Mouse (Mus musculus): ENCODE results near the gene Gas7.

Gas7 gene

DNA sequence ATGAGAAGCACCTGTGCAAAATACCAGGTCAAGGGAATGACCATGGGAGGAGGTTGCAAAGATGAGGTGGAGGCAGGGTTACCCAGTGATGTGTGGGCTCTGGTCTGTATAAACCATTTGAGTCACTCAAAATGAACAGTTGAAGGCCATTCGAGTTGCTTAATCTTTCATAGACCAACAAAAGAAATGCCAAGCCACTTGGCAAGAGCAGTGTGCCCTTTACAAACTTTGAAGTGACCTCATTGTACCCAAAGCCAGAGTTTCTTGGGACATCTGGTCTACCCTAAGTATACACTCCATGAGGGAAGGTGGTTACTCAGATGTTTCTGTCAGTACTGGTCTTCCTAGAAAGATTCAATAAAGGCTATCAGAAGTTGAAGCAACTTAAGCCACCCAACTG, 80.5 kb downstream of the Gas7 start:
- no peak for DNase-seq (ENCODE audit: low spot score in 2 of 2)

DNA sequence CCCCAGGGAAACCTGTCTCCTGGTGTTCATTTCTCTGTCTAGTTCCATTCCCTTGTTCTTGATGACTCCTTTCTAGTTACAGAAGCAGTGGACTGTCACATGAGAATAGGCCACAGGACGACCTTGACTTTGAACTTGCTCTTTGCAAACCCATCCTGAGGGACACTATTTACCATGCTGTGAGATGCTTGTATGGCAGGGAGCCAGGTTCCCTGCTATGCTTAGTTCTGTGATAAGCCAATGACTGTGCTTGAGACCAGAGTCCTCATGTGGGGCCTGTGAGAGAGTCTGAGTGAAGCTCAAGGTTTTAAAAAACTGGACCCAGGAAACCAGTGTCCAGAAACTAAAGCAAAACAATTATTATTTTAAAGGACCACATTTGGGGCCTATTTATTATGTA, 81.2 kb downstream of the Gas7 start:
- no peak for DNase-seq (ENCODE audit: low spot score in 2 of 2)

DNA sequence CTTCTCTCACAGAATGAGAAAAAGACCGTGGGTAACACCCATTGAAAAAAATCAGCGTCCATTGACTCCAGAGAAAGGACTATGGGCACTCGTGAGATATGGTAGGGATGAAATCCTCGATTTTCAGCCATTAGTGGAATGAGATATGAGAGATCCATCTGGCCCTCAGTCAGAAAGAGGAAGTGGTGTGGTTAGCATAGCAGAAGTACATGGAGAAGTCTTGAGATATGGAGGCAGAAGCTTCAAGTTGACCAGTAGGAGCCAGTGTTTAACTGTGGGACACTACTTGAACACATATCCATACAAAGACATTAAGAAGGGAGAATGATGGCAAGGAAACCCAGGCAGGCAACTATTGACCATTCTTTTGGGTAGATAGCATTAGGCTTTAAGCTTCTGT, 82.1 kb downstream of the Gas7 start:
- DNase-seq (ENCODE audit: low spot score in 2 of 2) = no peak

DNA sequence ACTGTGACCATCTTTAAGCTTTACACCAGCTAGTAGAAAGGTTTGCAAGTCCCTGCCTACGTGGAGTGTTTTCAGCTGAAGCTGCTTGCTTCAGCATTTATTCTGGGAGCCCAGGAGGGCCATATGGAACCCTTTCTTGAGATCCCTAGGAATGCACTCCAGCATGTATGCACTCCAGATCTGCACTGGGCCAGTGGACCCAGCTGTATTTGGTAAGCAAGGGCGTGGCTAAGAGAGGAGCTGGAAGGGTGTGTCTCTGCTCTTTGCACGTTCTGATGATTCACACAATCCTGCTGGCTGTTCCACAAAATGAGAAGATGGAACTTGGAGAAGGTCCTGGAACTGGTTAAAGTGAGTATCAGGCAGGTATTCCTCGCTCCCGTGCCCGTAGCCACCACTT, 83.3 kb downstream of the Gas7 start:
- DNase-seq (ENCODE audit: low spot score in 2 of 2) = no peak

DNA sequence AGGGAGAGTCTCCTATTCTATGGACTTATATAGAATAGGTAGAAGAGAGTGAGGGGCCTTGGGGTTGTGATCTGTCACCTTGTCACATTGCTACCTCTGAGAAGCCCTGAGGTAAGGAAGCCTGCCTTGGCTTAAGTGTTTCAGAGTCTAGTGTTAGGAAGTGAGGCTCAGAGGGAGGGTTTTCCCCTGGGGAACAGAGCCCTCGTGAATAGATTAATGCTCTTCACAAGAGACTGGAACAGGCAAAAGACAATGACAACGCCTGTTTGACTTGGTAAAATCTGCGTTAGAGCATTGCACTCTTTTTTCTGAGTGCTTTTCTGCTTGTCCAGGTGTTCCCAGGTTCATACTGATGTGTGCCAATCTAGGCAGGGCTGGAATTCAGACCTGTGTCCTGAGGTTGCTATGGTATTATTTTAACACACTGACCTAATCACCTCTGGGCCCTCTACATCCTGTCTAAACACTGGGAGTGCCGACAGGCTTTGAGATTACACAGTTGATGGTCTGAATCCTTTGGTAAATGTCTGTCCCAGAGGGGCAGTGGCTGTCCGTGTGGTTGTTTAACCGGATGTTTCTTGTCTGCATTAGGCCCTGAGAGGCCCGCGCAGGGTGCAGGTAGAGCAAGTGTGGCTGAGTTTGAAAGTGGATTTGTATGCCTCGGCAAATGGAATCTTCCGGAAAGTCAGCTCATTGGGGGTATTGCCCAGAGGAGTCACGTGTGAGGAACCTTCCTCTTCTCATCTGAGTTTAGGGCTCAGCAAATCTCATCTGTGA, 89.6 kb downstream of the Gas7 start:
- DNase-seq (ENCODE audit: low spot score in 2 of 2) = peak in 1 of 2 experiments; percentile 24

DNA sequence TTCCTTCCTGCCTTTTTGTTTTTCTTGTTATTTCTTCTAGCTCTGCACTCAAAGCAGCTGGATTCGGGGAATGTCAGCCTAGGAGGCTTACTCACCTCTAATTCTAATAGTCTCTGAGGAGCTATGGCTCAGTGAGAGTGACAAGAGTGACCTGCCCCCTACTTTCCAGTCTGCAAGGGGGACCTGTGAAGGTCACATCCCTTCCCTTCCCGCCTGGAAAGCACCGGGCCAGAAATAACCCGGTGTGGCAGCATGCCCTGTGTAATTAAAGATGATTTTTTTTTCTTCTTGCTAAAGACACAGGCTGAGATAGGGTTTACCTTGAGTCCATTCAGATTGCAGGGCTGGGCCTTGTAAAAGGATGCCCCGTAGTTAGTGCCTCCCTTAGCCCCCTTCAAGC, 91.3 kb downstream of the Gas7 start:
- DNase-seq (ENCODE audit: low spot score in 2 of 2) = no peak

DNA sequence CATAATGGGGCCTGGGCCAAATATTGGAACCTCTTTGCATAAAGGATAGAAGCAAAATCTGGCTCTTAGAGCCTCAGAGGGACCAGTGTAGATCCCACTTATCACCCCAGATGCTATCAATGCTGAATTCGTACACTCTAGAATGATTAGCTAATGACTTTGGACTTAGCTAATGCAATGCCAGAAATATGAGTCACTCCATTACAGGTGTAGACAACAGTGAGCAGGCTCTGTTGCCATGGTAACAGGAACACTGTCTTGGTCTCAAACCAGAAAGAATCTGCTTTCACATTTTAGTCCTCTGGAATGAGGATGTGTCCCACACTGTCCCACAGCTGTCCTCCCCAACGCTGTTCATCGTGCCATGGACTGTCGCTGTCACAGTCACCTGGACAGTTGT, 94.1 kb downstream of the Gas7 start:
- DNase-seq (ENCODE audit: low spot score in 2 of 2) = no peak

DNA sequence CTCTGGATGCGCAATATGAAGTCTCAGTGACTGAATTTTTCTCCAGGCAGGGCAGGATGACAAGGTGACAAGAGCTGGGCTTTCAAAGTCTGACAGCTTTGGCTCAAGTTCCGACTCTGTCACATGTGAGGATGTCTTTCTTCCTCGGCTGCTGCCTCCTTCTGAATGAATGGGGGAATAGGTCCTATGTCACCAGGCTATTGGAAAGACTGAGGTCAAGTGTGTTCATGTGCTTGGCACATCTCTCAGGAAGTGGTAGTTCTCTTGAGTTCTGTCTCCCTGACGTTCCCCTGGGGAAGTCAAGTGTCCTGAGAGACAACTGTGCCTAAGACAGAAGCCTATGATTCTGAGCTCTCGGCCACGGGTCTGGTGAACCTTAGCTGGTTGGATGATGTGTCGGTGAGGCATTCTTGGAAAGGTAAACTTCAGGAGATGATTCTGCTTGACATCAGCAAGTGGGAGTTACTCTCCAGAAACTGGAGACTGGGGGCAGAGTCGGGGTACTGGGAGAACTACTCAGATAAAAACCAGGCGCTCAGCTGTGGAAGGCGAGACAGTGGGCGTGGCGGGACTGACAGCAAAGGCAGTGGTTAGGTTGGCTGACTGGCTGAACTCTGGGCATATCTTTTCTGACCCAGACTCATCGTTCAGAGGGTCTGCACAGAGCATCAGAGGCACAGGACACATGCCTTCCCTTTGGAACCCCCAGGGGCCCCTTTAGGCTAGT, 94.7 kb downstream of the Gas7 start:
- DNase-seq (ENCODE audit: low spot score in 2 of 2) = no peak

DNA sequence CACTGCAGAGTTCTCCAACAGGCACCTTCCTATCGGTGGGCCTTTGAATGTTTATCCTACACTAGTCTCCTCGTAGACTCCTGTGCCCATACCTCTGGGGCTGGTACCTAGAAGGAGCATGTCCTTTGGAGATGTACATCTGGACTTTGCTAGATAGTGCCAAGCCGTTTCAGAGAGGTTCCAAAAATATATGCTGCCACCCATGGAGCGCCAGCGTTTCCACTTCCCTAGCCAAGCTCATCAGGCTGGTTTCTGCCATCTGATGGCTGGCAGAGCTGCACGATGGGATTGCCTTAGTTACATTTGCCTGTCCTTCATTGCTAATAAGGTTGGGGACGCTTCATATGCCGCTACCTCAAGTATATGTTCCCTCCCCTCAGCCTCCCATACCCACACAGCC, 97.2 kb downstream of the Gas7 start:
- DNase-seq (ENCODE audit: low spot score in 2 of 2) = no peak

DNA sequence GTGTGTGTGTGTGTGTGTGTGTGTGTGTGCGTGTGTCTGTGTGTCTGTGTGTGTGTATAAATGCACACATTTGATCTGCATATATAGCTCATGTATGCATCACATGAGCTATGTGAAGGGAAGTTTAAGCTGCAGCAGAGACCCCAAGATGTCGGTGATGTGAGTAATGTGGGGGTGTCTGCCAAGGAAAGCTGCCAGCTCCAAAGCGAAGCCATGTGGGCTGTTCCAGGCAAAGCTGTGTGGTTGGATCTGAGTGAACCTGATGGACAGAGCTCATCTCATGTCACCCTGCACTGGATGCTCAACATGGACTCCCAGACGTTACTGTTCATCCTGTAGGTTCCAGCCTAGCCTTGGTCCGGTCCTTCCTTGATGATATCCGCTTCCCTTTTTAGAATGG, 99.0 kb downstream of the Gas7 start:
- no peak for DNase-seq (ENCODE audit: low spot score in 2 of 2)

DNA sequence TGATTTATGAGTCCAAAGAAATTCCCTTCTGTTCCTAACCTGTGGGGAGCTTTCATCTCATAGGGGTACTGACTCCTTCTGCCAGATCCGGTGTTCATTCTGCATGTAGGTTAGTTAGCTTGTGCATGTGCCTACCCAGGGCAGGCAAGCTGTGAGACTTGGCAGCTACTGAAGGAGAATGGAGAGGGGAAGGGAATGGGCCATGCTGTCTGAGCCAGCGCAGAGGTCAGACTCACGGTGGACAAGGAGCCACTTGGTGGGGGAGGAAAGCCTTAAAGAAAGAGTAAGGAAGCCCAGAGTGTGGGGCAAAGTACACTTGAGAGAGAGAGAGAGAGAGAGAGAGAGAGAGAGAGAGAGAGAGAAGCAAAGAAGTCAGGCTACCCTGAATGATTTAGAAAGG, 101.1 kb downstream of the Gas7 start:
- DNase-seq (ENCODE audit: low spot score in 2 of 2) = no peak

DNA sequence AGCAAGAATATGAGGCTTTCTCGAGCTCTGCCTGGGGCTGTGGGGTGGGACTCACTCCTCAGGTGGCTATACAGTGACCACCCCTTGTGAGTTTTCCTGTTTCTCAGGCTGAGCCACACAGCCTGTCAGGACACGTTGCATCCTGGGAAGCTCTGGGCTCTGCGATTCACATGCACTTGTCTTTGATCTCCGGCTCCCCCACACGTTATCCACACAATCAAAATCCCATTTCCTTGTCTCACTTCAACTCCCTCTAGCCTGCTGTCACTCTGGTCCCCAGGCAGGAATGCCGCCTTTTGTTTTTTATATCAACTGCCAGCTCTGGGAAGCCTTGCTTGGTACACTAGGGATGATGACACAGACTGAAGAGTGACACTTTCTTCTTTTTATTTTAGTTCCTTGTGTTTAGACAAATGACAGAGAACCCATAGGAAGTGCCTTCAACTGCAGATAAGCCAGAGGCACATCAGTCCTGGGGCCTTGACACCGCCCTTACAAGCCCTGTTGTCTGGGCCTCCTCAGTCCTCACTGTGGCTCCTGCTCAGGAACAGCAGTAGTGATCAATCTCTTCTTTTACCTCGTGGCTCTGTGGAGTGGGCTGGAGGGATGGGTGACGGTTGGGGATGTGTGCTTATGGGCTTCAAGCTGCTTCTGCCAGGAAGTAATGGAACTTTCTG, 103.7 kb downstream of the Gas7 start:
- DNase-seq (ENCODE audit: low spot score in 2 of 2) = no peak

DNA sequence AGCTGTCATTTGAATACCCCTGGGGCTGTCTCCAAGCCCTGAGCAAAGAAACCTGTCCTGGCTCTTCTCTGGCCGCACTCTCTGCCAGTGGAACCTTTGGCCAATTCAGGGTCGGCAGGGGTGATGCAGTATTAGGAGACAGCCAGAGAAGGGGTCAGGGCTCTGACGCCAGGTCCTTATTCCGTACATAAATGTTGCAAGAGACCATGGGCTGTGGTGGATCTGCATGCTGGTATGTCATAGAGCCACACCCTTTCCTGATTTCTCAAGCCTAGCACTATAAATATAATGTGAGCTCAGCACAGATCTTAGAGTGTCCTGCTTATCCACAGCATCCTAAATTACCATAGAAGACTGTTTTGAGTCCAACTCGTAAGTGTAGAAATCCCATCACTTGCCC, 104.3 kb downstream of the Gas7 start:
- DNase-seq (ENCODE audit: low spot score in 2 of 2) = no peak

DNA sequence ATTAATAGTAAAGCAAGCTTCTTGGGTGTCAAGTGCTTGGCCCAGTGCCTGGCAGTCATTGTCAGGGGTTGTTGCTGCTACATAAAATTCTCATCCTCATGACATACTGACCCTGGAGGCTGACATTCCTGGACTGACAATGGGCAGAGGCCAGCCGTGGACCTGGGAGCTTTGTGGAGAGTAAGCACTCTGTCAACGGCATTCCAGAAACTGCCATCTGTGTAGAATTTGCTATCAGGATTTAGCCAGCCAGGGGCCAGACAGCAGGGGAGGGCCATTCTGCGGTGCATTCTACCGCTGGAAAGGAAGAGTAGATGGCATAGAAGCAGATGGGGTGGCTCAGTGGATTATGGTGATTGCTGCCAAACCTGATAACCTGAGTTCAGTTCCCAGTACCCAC, 106.4 kb downstream of the Gas7 start:
- no peak for DNase-seq (ENCODE audit: low spot score in 2 of 2)

DNA sequence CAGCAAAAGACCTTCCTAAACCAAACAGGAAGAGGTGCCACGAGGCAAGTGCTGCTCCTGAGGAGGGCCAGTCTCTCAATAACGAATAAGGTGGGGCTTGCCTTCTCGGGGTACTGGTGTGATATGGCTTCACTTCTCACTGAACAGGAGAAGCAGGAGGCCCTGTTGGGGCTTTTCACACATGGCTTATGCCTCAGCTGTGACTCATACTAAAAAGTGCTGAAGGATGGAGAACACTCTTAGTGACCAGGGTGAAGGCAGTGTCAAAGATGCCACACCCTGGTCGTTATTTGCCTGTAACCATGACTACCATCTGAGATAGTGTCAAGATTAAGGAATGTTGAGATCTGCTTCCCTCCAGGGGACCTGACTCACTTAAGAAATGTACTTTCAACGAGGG, 107.9 kb downstream of the Gas7 start:
- DNase-seq (ENCODE audit: low spot score in 2 of 2) = no peak

DNA sequence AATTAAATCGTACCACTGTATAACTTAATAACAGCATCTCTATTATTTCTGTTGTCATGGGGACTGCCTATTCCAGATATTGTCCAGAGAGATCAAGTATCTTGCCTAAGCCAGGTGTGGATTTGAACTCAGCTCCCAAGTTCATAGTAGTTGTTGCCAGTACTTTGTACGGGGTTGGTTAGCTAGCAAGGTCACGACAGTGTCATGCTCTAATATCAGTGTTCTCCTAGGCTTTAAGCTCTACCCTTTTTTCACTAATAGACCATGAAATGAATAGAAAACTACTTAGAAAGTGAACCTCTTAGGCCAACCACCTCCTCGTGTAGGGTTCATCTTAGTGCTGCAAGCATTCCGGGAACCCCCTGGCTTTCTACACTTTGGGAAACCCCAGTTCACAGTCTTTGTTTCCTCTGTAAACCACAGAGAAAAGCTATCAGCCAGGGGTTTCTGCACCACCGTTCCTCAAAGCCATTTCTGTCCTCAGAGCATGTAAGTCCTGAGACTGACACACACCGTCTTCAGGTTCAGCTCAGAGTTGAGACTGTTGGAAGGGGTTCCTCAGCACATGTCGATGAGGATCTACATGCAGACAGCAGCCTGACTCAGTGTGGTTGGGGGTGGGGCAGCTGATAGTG, 108.9 kb downstream of the Gas7 start:
- DNase-seq (ENCODE audit: low spot score in 2 of 2) = no peak

DNA sequence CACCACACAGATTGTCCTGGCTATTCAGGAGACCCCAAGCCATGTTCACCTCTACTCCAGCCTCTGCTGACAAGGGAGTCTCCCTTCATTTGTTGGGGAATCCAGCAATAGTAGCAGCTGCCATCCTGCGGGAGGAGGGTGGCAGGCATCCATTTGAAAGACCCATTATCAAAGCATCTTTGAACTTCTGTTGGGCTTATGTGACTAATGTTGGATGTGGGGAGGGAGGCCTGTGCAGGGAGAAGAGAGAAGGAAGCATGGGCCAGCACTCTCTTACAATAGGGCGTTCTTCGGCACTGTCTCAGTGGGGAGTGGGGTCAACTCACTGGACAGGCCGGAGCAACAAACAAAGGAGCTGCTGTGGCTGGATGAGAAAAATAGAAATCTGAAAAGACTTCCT, 110.3 kb downstream of the Gas7 start:
- no peak for DNase-seq (ENCODE audit: low spot score in 2 of 2)

DNA sequence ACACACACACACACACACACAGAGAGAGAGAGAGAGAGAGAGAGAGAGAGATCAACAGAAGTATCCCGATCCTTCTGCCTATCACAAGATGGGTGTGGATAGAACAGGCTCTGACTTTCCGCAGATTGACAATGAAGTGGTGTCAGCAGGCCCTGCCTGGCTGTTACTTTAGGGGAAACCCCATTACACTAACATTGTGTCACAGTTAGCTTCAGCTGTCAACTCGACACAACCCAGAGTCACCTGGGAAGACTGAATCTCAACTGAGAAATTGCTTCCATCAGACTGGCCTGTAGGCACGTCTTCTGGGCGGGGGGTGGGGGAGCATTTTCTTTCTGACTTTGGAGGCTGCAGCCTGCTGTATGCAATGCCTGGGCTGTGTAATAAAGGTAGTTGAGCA, 111.5 kb downstream of the Gas7 start:
- DNase-seq (ENCODE audit: low spot score in 2 of 2) = no peak

DNA sequence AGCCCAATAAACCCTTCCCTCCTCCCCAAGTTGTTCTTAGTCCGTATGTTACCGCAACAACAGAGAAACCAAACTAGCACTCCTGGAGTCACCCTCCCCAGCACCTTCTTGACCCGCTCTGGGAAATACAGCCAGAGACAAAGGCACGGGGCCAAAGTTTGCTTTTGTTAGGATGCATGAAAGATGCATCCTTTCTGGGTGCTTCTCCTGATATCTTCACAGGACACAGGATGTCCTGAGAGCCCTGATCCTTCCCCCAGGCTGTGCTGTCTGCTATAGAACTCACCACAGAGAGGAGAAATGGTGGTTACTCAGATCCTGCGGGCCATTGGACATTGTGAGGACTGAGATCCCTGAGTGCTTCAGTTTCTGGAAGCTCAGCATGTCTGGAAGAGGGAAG, 111.9 kb downstream of the Gas7 start:
- no peak for DNase-seq (ENCODE audit: low spot score in 2 of 2)

DNA sequence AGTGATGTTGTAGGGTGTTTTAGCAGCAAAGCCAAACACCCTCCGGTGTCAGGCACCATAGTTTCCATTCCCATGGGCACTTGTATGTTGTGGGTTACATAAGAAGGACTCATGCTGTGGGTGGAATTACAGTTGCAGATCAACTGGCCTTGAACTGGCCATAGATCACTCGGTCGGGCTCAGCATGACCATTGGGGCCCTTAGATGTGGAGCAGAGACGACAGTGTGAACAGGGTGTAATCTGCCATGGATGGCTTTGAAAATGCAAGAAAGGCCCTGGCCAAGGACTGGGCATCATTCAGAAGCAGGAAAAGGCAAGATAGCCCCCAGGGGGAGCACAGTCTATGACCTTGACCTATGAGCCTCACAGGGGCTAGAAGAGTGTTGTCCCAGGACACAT, 112.8 kb downstream of the Gas7 start:
- DNase-seq (ENCODE audit: low spot score in 2 of 2) = no peak

DNA sequence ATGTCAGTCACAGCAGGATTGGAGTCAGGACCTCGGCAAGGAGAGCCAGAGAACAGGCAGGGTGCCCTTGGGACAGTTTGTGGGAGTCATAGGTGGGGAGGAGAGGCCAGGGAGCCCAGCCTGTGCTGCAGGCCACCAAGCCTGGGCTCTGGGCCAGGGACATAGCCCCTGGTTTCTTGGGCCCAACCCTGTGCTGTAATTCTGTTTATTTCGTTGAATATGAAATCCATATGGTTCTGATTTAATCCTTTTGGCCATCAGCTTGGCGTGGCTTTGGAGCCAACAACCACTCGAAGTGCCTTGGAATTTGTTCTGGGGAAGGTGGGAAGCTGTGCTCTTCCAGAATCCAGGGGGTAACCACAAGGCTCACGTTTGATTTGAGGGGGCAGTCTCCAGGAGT, 113.6 kb downstream of the Gas7 start:
- no peak for DNase-seq (ENCODE audit: low spot score in 2 of 2)

DNA sequence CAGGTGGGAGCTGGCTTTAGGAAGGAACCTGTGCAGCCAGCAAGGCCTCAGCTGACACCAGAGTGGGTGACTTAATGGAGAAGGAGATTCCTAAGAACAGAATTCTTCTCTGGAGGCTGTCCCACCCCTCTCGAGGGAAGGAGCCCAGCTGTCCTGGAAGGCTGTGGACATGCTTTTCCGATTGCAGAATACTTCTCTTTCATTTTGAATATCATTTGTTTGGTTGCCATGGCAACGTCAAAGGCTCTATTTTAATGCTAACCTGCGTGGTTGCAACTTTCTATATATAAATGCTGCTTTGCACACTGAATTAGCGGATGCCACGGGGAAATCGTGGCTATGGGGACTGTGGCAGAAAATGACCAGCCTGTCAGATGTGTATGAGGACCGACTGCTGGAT, 115.7 kb downstream of the Gas7 start:
- DNase-seq (ENCODE audit: low spot score in 2 of 2) = no peak

DNA sequence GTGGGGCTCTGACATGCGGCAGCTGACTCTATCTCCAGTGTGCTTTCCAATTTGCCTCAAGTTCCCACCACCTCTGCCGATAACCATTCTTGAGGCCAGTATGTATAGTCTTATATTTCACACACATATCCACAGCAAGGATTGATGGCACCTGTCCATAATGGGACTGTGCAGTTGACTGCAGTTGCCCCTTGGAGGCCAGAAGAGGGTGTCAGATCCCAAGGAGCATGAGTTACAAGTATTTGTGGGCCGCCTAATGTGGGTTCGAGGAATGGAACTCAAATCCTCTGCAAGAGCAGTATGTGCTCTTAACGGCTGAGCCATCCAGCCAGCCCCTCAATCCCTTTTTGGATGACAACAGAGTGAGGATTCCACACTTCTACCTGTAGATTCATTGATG, 119.1 kb downstream of the Gas7 start:
- no peak for DNase-seq (ENCODE audit: low spot score in 2 of 2)

Measured in spleen, postnatal 10 days (tissue).